Mouse (Mus musculus) MEL (cell line): Measurements from ENCODE around the gene Npw. TPM values are rescaled to one million over a fixed set of nuclear protein-coding genes. Genes with fewer than 3 reads are reported as not detected.

Experiments
- DNase-seq: peaks from one replicate; pipeline ENCODE4 v3.0.0; 2011; ENCODE audit warnings: low read depth, low spot score
- H3K27ac ChIP-seq: 2 replicates; pipeline ENCODE4 v1.5.1; 2012; ENCODE audit warnings: low read depth, mild to moderate bottlenecking, control low read depth, low read length, moderate library complexity; ENCODE audit not compliant: control insufficient read depth
- H3K27me3 ChIP-seq, 2 experiments: fragments of 150-350 bp in 1 of 2; sonication (generic) in 1 of 2; 2 replicates each; pipeline ENCODE4 v1.6.1; 2012; ENCODE audit warnings: low read length in 2 of 2, mild to moderate bottlenecking in 2 of 2, improper control_type of control experiment in 1 of 2, moderate library complexity in 1 of 2; ENCODE audit not compliant: insufficient read depth in 2 of 2, control insufficient read depth in 1 of 2
- H3K36me3 ChIP-seq, 2 experiments: 2 replicates each; pipeline ENCODE4 v1.6.1; 2012 to 2014; ENCODE audit warnings: low read length in 2 of 2, improper control_type of control experiment in 1 of 2, inconsistent platforms in 1 of 2, mild to moderate bottlenecking in 1 of 2; ENCODE audit not compliant: insufficient read depth in 2 of 2, control insufficient read depth in 1 of 2
- H3K4me1 ChIP-seq, 2 experiments: fragments of 150-350 bp in 1 of 2; sonication (generic) in 1 of 2; 2 replicates each; pipeline ENCODE4 v1.6.1; 2012; ENCODE audit warnings: low read length in 2 of 2, improper control_type of control experiment in 1 of 2, mild to moderate bottlenecking in 1 of 2; ENCODE audit not compliant: insufficient read depth in 2 of 2, control insufficient read depth in 1 of 2
- H3K4me3 ChIP-seq, 2 experiments: fragments of 150-350 bp in 1 of 2; sonication (generic) in 1 of 2; 2 replicates each; pipeline ENCODE4 v1.5.1; 2012; ENCODE audit warnings: low read depth in 2 of 2, low read length in 2 of 2, mild to moderate bottlenecking in 2 of 2, moderate library complexity in 2 of 2, control low read depth in 1 of 2, improper control_type of control experiment in 1 of 2; ENCODE audit not compliant: control insufficient read depth in 1 of 2, insufficient read depth in 1 of 2
- H3K79me2 ChIP-seq: 2 replicates; pipeline ENCODE4 v1.6.1; 2012; ENCODE audit warnings: mild to moderate bottlenecking, low read length, moderate library complexity; ENCODE audit not compliant: control insufficient read depth, poor library complexity, insufficient read depth
- H3K9ac ChIP-seq: 2 replicates; pipeline ENCODE4 v1.6.1; 2012; ENCODE audit warnings: low read depth, mild to moderate bottlenecking, control low read depth, low read length, moderate library complexity; ENCODE audit not compliant: control insufficient read depth, poor library complexity, severe bottlenecking
- H3K9me3 ChIP-seq: fragments of 150-350 bp; sonication (generic); replicated peaks from 2 replicates; pipeline ENCODE4 v1.6.1; 2012; ENCODE audit warnings: mild to moderate bottlenecking, low read length, improper control_type of control experiment, moderate library complexity; ENCODE audit not compliant: insufficient read depth
- BHLHE40 ChIP-seq: IDR thresholded peaks from 2 replicates; pipeline ENCODE4 v1.6.1; 2012; ENCODE audit warnings: low read depth, mild to moderate bottlenecking, inconsistent platforms, low read length, improper control_type of control experiment, borderline replicate concordance
- CHD1 ChIP-seq: IDR thresholded peaks from 2 replicates; pipeline ENCODE4 v1.6.1; 2012; ENCODE audit warnings: low read depth, mild to moderate bottlenecking, inconsistent platforms, low read length, improper control_type of control experiment
- CTCF ChIP-seq, 3 experiments: IDR thresholded peaks in 2 of 3; conservative IDR thresholded peaks in 1 of 3; 2 replicates each; pipeline ENCODE4 v1.5.1; 2011 to 2012; ENCODE audit warnings: low read length in 3 of 3, low read depth in 2 of 3, mild to moderate bottlenecking in 2 of 3, improper control_type of control experiment in 1 of 3, inconsistent platforms in 1 of 3, mixed read lengths in 1 of 3, moderate library complexity in 1 of 3; ENCODE audit not compliant: control insufficient read depth in 1 of 3, insufficient read depth in 1 of 3, poor library complexity in 1 of 3, severe bottlenecking in 1 of 3
- E2F4 ChIP-seq: IDR thresholded peaks from 2 replicates; pipeline ENCODE4 v1.6.1; 2011; ENCODE audit warnings: low read depth, low read length, improper control_type of control experiment, borderline replicate concordance
- ELF1 ChIP-seq: IDR thresholded peaks from 2 replicates; pipeline ENCODE4 v1.6.1; 2014; ENCODE audit warnings: low read depth, mild to moderate bottlenecking, inconsistent platforms, low read length, improper control_type of control experiment, moderate library complexity
- ETS1 ChIP-seq: IDR thresholded peaks from 2 replicates; pipeline ENCODE4 v1.6.1; 2012; ENCODE audit warnings: low read depth, mild to moderate bottlenecking, inconsistent platforms, low read length, improper control_type of control experiment, moderate library complexity
- GATA1 ChIP-seq: IDR thresholded peaks from 2 replicates; pipeline ENCODE4 v1.6.1; 2011; ENCODE audit warnings: low read depth, low read length, improper control_type of control experiment
- HCFC1 ChIP-seq: IDR thresholded peaks from 2 replicates; pipeline ENCODE4 v1.6.1; 2012; ENCODE audit warnings: low read depth, mild to moderate bottlenecking, inconsistent platforms, low read length, improper control_type of control experiment, moderate library complexity
- MAFK ChIP-seq: IDR thresholded peaks from 2 replicates; pipeline ENCODE4 v1.6.1; 2011; ENCODE audit warnings: low read depth, mild to moderate bottlenecking, low read length, improper control_type of control experiment, borderline replicate concordance
- MAX ChIP-seq: IDR thresholded peaks from 2 replicates; pipeline ENCODE4 v1.6.1; 2011; ENCODE audit warnings: low read length, improper control_type of control experiment
- MAZ ChIP-seq: IDR thresholded peaks from 2 replicates; pipeline ENCODE4 v1.6.1; 2012; ENCODE audit warnings: low read depth, mild to moderate bottlenecking, inconsistent platforms, low read length, improper control_type of control experiment
- MEF2A ChIP-seq: IDR thresholded peaks from 2 replicates; pipeline ENCODE4 v1.6.1; 2014; ENCODE audit warnings: low read depth, mild to moderate bottlenecking, inconsistent platforms, low read length, improper control_type of control experiment; ENCODE audit not compliant: poor library complexity, insufficient replicate concordance, severe bottlenecking; ENCODE audit errors: extremely low read depth
- MXI1 ChIP-seq: IDR thresholded peaks from 2 replicates; pipeline ENCODE4 v1.6.1; 2011; ENCODE audit warnings: mild to moderate bottlenecking, low read depth, low read length, improper control_type of control experiment
- NRF1 ChIP-seq: IDR thresholded peaks from 2 replicates; pipeline ENCODE4 v1.6.1; 2014; ENCODE audit warnings: low read depth, mild to moderate bottlenecking, inconsistent platforms, low read length, improper control_type of control experiment, moderate library complexity; ENCODE audit not compliant: poor library complexity, insufficient read depth, severe bottlenecking
- POLR2AphosphoS2 ChIP-seq: IDR thresholded peaks from 2 replicates; pipeline ENCODE4 v1.6.1; 2011; ENCODE audit warnings: low read length, improper control_type of control experiment
- POLR2AphosphoS5 ChIP-seq: IDR thresholded peaks from 2 replicates; pipeline ENCODE4 v1.6.1; 2012; ENCODE audit warnings: low read depth, borderline replicate concordance, mild to moderate bottlenecking, inconsistent platforms, low read length, moderate library complexity, mixed read lengths
- SIN3A ChIP-seq: IDR thresholded peaks from 2 replicates; pipeline ENCODE4 v1.6.1; 2012; ENCODE audit warnings: low read length, improper control_type of control experiment, inconsistent platforms
- TCF12 ChIP-seq: IDR thresholded peaks from 2 replicates; pipeline ENCODE4 v1.6.1; 2014; ENCODE audit warnings: low read depth, mild to moderate bottlenecking, inconsistent platforms, low read length, improper control_type of control experiment, moderate library complexity
- UBTF ChIP-seq: IDR thresholded peaks from 2 replicates; pipeline ENCODE4 v1.6.1; 2012; ENCODE audit warnings: low read depth, mild to moderate bottlenecking, inconsistent platforms, low read length, improper control_type of control experiment, moderate library complexity, borderline replicate concordance; ENCODE audit not compliant: insufficient read depth
- USF1 ChIP-seq: IDR thresholded peaks from 2 replicates; pipeline ENCODE4 v1.6.1; 2014; ENCODE audit warnings: low read depth, mild to moderate bottlenecking, inconsistent platforms, low read length, improper control_type of control experiment, moderate library complexity
- ZKSCAN1 ChIP-seq: IDR thresholded peaks from 2 replicates; pipeline ENCODE4 v1.6.1; 2012; ENCODE audit warnings: low read depth, mild to moderate bottlenecking, inconsistent platforms, low read length, improper control_type of control experiment, moderate library complexity
- ZMIZ1 ChIP-seq: IDR thresholded peaks from 2 replicates; pipeline ENCODE4 v1.6.1; 2012; ENCODE audit warnings: low read depth, mild to moderate bottlenecking, inconsistent platforms, low read length, improper control_type of control experiment, moderate library complexity
- ZNF384 ChIP-seq: IDR thresholded peaks from 2 replicates; pipeline ENCODE4 v1.6.1; 2012; ENCODE audit warnings: low read depth, mild to moderate bottlenecking, inconsistent platforms, low read length, improper control_type of control experiment
- polyA plus RNA-seq, 2 experiments: library from polyadenylated mRNA; stranded (reverse) in 1 of 2; unstranded in 1 of 2; fragments of >175 nt in 1 of 2; fragments of >200 nt in 1 of 2; gene quantifications; 2 replicates each; pipeline versions ENCODE4 v1.2.1 to v1.2.4; 2012; ENCODE audit warnings: low replicate concordance in 2 of 2, low read depth in 1 of 2; ENCODE audit not compliant: insufficient read length in 2 of 2, insufficient read depth in 1 of 2, missing spikeins in 1 of 2
- total RNA-seq: library from RNA; depleted of rRNA; stranded (reverse); fragments of 300-350 nt; gene quantifications from 2 replicates; pipeline ENCODE4 v1.2.3, GENCODE M21; 2012

Gene Npw
- total and polyA plus RNA-seq, 3 experiments: not detected

DNA sequence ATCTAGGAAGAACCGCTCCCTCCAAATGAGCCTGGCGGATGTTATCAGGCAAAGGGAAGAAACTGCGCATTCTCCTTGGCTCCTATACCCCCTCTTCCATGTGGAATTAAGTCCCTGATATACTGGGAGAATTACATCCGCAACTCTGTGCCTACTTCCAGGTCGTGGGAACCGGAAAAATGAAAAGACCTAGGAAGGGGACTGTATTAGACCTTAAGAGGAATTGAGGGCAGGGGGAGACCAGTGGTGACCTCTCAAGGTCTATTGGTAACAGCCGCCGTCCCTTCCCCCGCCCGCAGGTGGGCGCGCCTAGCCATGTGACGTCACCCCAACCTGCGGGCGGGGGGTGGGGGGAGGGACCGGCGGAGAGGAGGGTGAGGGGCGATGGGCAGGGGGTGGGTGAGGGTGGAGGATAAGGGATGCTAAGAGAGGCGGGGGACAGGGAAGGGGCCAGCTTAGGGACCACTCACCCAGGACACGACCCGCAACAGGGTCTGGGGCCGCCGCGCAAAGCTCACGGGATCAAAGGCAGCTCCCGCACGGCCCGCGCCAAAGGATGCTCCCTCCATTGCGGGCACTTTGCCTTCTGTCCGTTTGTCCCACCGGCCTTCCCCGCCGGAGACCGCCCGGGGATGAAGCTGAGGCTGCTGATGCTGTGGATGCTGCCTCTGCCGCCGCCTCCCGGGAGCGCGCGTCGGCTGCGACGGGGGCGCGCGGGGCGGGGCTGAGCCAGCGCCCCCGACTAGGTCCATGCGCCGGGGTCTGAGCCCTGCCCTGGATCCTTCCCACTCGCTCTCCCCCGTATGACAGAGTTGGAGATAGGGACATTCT is 31.2 kb upstream of the Npw start, which contains the start of gene Syngr3:
Gene Syngr3 (minus strand): TSS at position 705 of the 831 bp plus-strand sequence.
- H3K27ac ChIP-seq: no peak within 1 kb of the TSS
- peaks cover 0 to 3% of the 10 kb centered on the region in 2 experiments; a peak in 1 of 4 replicates for H3K36me3 ChIP-seq
- H3K9ac ChIP-seq: no peak within 1 kb of the TSS
- peaks cover 0 to 16% of the 10 kb centered on the region in 2 experiments; a peak in 3 of 4 replicates for H3K4me1 ChIP-seq
- no peaks in the 10 kb centered on the region for H3K27me3 ChIP-seq
- no peak within 1 kb of the TSS for H3K4me3 ChIP-seq
- TF ChIP-seq MAFK: no peak
- no peak for TF ChIP-seq USF1
- no peak for TF ChIP-seq POLR2AphosphoS2
- no peak for TF ChIP-seq ZKSCAN1
- TF ChIP-seq GATA1: no peak
- TF ChIP-seq MAX: no peak
- no peak for TF ChIP-seq BHLHE40
- no peak for TF ChIP-seq MXI1
- no peak for TF ChIP-seq TCF12
- no peak for TF ChIP-seq UBTF
- no peak for TF ChIP-seq MEF2A
- no peak for TF ChIP-seq CTCF (IDR thresholded peaks at IDR 0.05 in 2 of 3, conservative IDR thresholded peaks at IDR 0.05 in 1 of 3; ENCODE audit: control insufficient read depth in 1 of 3, insufficient read depth in 1 of 3, low read depth in 2 of 3, low read length in 3 of 3, poor library complexity in 1 of 3, severe bottlenecking in 1 of 3)
- no peak for TF ChIP-seq HCFC1
- TF ChIP-seq ZNF384: no peak
- no peak for TF ChIP-seq POLR2AphosphoS5
- no peaks in the 10 kb centered on the region for H3K9me3 ChIP-seq
- no peak for DNase-seq
- H3K79me2 ChIP-seq: no peaks in the 10 kb centered on the region

DNA sequence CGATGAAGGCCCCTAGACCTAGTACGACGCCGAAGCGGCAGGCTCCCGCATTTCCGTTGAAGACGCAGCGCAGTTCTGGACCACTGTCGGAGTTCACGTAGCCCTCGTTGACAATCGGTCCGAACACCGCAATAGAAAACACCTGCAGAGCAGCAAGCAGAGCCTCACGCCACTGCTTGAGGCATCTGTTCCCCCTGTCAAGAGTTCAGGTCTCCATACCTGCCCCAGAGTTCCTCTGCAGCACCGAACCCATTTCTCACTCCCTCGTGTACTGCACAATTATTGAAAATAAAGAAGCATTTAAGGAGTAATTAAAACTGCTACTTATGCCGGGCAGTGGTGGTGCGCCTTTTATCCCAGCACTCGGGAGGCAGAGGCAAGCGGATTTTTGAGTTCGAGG is 29.3 kb upstream of the Npw start:
- H3K36me3 ChIP-seq: peaks cover 0 to 3% of the 10 kb centered on the region in 2 experiments; a peak in 1 of 4 replicates
- H3K27me3 ChIP-seq: no peaks in the 10 kb centered on the region
- TF ChIP-seq CHD1: no peak
- TF ChIP-seq ETS1: no peak
- no peak for TF ChIP-seq ELF1
- TF ChIP-seq E2F4: no peak
- TF ChIP-seq MXI1: no peak
- TF ChIP-seq USF1: no peak
- TF ChIP-seq MAZ: no peak
- no peak for TF ChIP-seq SIN3A
- no peak for TF ChIP-seq ZKSCAN1
- no peak for TF ChIP-seq GATA1
- TF ChIP-seq CTCF (IDR thresholded peaks at IDR 0.05 in 2 of 3, conservative IDR thresholded peaks at IDR 0.05 in 1 of 3; ENCODE audit: control insufficient read depth in 1 of 3, insufficient read depth in 1 of 3, low read depth in 2 of 3, low read length in 3 of 3, poor library complexity in 1 of 3, severe bottlenecking in 1 of 3): no peak
- no peak for TF ChIP-seq NRF1
- TF ChIP-seq TCF12: no peak
- TF ChIP-seq POLR2AphosphoS2: no peak
- TF ChIP-seq POLR2AphosphoS5: no peak
- TF ChIP-seq ZMIZ1: no peak
- no peaks in the 10 kb centered on the region for H3K9me3 ChIP-seq
- DNase-seq: no peak
- H3K9ac ChIP-seq: peak overlapping the region; percentile 57
- no peaks in the 10 kb centered on the region for H3K79me2 ChIP-seq
- H3K4me1 ChIP-seq: peaks cover 0 to 12% of the 10 kb centered on the region in 2 experiments; a peak in 3 of 4 replicates
- peak overlapping the region; percentile 61 to 64 for H3K4me3 ChIP-seq
- peak overlapping the region; percentile 71 for H3K27ac ChIP-seq
